Mouse (Mus musculus) C2C12 (cell line): ENCODE data around the gene Klrb1f.

Experiments used
- CTCF ChIP-seq: IDR thresholded peaks from one replicate; pipeline ENCODE4 v1.5.1; 2011; ENCODE audit not compliant: control insufficient read depth, insufficient read depth, insufficient read length
- MYOD1 ChIP-seq: IDR thresholded peaks from one replicate; pipeline ENCODE4 v1.6.1; 2011; ENCODE audit warnings: low read depth; ENCODE audit not compliant: control insufficient read depth, insufficient read length
- MYOG ChIP-seq: IDR thresholded peaks from one replicate; pipeline ENCODE4 v1.6.1; 2011; ENCODE audit not compliant: control insufficient read depth, insufficient read length; ENCODE audit errors: extremely low read depth
- USF1 ChIP-seq: IDR thresholded peaks from one replicate; pipeline ENCODE4 v1.6.1; 2011; ENCODE audit warnings: low read depth, mild to moderate bottlenecking, control low read depth, moderate library complexity

- TF ChIP-seq USF1 (no peak), CTCF (no peak), MYOD1 (no peak), MYOG (no peak)
These were observed 44.3 kb upstream of the Klrb1f start for GRCm38 (mm10) chr6:129001392-129001791.
